Mouse (Mus musculus): ENCODE data around the gene Lima1.

DNA sequence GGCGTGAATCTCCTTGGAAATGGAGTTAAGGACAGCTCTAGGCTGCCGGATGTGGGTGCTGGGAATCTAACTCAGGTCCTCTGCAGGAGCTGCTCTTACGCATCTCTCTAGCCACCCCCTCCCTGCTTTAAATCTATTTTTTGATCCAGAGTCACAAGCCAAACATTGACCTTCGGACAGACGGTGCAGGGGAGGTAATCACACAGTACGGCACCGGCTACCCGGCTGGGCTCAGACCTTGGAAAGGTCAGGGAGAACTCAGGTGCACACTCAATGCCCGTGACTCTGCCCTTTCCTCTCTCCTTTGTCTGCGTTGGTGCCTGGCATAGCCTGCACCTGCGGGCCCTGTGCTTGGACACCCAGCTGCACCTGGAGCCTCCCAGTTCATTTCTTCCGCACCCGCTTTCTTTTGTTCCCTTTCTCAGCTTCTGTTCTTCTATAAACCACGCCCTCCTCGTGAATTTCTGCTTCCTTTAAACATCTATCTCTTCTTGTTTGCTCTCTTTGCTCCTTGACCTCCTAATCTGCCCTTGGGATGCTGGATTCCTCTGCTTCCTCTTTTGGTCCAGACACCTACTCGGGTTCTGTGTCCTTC, 82.9 kb downstream of the Lima1 start:
- no peak for TF ChIP-seq CTCF (IDR thresholded peaks at IDR 0.05; ENCODE audit: low read depth, low read length)
- TF ChIP-seq POLR2A (IDR thresholded peaks at IDR 0.05; ENCODE audit: insufficient read depth, low read length), result no peak
